Mouse (Mus musculus): ENCODE results near the gene Tspan17.
A peak's percentile ranks its signal among the peaks of the same experiment; 100 is the strongest.

Tspan17 gene

DNA sequence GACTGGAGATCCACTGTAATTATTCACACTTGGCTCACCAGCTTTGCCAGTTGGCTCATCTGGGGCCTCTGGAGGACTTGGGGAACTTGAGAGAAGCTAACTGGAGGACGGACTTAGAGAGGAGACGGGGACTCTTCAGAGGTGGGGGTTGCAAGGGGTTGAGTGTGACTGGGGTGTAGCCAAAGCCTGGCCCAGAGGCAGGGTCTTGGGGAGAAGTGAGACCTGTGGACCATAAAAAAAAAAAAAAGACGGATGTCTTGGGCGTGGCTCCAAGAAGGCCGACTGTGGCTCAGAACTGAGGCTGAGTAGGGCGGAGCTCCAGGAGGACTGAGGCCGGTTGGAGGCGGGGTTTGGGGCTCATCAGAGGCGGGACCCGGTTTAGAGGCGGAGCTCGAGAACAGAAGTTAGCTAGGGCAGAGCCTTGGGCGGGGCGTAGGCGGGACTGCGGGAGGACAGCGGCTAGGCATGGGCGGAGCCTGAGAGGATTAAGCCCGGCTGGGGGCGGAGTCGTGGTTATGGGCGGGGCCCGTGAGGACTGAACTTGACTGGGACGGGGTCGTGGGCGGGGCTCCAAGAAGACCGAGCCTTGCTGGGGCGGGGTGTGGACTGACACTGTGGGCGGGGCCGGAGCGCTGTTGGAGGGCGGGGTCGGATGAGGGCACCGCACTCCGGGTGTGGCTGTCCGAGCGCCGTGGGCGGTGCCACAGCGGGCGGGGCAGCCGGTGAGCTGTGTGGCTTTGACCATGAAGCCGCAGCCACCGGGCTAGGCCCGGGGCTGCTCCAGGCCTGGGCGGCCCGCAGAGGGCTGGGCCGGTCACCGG is at the start of gene Tspan17:
Gene Tspan17 (plus strand): TSS at position 638 of the 821 bp plus-strand sequence.
- peak; percentile 96 to 98 for DNase-seq

DNA sequence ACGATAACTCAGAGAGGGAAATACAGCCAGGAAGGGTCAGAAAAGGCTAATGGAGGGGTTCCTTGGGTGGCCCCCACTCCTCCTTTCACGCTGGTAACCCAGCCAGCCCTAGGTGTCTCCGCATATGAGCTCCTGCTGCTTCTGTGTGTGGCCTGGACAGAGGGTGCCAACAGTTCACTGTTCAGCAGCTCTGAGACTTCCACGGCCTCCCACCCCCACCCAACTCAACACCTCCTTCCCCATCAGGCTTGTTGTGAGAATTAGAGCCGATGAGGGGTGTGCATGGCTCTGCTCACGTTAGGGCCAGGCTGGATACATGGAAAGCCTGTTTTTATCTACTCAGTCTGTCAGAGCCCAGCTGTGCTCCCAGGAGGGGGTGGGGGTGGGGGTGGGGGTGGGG is 43.1 kb upstream of the Tspan17 start:
- no peak for DNase-seq

DNA sequence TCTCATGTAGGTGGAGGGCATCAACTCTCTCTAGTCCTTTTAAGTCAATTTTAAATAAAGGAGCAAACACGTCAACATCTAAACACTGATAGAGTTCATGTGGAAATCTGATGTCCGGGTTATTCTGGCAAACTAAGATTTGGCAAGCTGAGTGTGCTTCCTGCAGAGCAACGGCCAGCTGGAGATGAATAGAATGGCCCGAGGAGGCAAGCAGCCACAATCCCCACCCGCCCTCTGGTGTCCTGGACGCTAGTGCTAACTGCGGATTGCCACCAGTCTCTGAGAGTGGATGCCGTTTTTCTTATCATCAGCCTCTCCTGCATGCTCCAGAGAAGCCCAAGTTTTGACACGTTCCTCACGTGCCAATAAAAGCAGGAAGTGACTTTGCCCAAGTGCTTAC is 42.3 kb upstream of the Tspan17 start:
- DNase-seq, result no peak

DNA sequence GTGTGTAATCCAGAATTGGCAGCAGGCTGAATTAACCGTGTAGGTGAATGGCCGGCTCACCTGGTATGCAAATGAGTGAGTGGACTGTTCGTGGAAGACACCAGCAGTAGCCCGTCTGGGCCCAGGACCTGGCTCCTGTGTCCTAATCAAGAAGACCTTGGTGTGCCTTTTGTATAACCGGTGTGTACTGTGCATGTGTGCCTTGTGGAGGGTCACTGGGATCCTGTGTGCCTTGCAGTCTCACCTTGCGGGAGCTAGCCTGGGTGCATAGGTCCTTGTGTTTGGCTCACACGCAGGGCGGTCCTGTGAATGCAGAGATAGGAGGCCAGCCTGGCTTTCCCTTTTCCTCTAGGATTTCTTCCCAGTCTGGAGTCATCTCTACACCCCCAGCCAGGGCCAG is 41.0 kb upstream of the Tspan17 start:
- DNase-seq, result no peak

DNA sequence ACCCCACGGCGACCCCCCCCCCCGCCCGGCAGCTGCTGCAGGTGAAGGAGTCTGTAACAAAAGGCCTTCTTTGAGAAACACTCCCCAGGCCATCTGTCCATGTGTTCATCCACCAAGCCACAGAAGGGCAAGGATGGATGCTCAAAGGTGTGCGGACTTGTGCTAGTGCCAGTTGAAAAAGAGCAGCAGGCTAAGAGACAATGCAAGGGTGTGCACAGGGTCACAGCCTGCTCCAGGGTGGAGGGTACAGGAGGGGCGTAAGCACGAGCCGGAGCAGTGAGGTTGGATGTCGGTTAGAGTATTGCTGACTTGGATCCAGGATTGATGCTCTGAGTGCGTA is 40.5 kb upstream of the Tspan17 start:
- DNase-seq, result no peak

DNA sequence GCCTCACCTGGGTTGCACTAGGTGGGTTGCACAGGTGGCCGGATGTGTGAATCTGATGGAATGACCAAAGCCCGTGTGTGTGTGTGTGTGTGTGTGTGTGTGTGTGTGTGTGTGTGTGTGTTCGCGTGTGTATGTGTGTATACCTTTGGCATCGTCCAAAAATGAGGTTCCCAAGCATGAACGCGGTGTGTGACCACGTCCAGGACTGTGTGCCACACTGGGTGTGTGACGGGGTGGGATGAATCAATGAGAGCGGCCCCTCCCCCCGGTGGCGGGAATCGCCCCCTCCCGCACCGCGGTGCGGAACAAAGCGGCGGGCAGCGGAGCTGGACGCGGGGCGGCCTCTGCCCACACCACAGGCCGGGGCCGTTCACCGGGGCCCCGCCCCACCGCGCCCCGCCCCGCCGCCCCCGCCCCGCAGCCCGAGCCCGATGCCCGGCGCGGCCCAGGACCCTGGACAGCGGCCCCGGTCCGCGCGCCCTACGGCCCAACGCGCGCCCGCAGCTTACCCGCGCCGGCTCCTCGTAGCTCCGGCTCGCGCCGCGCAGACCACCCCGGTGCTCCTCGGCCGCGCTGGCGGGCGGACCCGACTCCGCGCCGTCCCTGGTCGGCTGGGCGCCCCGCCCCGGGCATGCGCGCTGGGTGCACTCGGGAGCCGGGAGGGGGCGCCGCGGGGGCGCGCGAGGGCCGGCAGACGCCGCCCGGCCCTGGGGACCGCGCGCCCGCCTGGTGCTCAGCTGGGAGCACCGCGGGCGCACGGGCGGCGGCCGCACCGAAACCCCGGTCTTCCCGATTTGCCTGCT is 39.9 kb upstream of the Tspan17 start:
- no peak for DNase-seq

DNA sequence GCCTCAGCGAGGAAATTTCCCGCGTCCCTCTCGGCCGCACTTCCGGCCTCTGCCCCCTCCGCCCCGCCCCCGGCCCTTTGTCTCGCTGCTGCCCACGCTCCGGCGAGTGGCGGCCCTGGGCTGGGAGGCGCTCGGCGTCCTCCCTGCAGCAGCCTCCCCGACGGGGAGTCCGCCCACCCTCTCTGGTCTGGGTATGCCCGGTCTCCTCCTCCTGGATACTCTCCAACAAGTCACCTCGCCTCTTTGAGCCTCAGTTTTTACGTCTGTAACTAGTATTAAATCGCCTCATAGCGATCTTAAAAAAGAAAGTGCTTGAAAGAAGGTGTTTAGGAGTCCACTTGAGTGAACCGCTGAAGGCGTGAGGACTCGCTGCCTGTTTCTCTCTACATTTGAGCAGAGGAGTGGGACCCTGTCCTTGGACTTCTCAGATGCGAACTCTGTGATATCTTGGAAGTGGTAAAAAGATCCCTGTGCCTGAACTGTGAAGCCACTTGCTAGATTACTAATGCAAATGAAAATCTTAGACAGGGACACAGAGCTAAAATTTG is 39.2 kb upstream of the Tspan17 start, which contains the start of gene Gprin1:
Gene Gprin1 (minus strand): TSS at position 11 of the 548 bp plus-strand sequence.
- DNase-seq, result no peak

DNA sequence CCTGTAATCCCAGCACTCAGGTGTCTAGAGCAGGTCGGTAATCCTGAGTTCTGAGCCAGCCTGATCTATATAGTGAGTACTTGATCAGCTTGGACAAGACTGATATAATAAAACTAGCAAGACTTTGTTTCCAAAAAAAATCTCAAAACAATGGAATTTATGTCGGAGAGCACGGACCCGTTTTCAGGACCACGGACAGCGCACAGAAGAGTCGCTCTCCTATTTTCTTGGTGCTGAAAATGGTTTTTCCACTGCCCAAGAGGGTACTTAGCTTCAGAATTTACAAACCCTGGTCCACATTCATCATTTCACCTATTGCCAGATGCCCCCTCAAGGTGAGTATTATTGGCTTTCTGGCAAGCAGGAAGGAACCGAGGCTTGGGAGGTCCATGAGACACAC is 38.5 kb upstream of the Tspan17 start:
- no peak for DNase-seq

DNA sequence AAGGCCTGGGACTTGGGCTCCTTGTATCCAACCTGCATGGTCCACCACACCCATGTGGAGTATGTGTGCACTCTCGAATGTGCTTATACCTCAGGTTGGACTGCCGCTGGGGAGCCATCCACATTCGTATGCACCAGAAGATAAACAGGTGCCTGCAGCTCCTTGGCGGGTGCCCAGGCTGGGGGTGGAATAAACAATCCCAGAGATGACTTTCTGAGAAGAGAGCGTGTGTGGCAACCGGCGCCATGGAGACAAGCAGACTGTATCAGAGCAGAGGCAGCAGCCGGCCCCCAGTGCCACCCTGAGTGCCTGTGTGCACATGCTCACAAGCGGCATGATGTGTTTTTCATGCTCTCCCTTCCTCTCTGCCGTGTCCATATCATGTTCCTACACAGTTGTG is 36.5 kb upstream of the Tspan17 start:
- no peak for DNase-seq

DNA sequence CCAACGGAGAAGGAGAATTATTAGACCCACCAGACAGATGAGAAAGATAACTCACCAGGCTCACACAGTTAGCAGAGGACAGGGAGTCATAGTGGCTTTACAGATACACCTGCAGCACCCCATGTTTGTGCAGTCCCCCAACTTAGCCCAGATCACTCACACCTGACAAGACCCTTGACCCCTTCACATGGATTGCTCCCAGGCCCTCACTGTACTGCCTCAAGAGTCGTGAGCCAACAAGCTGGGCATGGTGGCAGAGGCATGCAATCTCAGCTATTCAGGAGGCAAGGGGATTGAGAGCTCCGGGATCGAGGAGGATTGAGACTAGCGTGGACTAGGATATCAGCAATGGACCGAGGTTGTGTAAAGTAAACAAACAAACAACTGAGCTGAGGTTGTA is 35.4 kb upstream of the Tspan17 start:
- no peak for DNase-seq

DNA sequence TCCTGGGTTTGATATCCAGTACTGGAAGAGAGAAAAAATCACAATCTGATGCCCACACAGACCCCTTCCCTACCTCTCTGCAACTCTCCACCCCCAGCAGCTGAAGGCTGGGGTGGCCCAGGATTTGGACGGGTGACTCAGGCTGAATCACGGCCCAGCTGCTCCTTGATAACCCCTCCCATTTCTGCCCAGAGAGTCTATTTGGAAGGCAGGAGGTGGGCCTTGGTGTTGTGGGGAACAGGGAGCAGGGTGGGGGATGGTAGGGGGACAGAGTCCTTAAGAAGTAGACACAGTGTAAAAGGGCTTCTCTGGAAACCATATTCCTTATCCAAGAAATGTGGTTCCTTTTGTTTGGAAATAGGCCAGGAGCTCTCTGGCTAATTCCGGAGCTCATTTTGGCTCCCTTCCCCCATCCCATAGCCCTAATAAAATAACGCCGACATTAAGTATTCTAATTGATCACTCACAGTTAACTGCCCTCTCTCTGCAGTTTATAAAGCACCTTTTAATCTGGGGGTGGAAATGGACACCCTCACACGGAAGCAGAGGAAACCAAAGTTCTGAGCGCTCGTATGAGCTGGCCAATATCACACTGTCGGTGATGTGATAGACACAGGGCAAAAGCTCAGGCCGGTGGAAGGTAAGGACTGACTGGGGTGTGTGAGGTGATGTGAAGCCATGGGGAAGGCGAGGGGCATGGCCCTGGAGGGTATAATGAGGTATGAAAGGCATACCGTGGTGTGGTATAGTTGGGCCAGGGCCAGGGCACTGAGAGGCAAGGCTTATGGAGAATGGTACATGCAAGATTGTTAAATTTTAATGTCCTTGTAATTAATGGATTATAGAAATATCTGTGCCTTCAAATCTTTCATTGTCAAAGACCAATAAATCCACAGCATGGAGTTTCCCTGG is 34.8 kb upstream of the Tspan17 start:
- DNase-seq, result no peak

DNA sequence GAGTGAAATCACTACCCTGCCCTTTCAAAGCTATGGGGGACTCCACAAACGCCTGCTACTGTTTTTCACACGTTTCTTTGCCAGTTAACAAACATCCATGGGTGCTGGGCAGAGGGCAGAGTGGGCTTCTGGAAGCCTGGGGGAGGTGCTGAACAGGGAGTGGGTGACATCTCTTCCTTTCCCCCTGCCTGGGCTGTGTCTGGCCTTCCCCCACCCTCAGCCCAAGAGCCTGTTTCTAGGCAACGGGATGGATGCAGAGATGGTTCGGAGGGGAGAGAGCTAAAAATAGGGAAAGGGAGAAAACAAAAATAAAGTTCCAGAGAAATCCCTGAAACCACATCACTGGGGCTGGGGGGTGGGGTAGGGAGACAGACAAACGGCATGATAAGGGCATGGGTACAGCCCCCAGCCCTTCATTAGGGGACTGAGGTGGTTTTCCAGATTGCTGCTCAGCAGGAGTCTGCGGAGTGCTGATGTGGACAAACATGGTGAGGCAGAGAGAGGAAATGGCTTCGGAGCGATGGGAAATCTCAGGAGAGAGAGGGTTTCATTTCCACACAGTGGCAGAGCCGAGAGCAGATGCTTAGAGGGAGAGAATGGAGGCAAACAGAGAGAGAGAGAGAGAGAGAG is 33.9 kb upstream of the Tspan17 start:
- DNase-seq, result no peak

DNA sequence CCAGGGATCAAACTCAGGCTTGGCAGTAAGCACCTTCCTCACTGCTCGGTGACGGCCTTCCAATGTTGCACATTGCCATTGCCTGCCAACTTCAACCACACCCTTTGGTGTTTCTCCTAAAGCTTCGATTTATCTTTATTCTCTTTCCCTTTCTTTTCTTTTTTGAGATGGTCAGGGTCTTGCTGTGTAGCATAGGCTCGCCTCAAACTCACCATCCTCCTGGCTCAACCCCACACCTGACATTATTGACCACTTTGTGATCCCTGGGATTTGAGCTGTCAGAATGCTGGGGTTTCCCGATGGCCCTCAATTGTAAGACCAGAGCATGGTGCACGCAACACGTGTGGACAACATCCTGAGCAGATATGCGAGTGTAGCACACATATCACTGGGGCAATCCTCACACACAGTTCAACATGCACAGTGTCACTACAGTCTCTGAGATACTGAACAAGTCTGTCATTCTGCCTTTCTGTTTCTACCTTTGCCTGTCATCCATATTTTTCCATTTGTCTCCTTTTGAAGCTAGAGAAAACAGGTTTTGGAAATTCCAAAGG is 32.9 kb upstream of the Tspan17 start:
- DNase-seq, result no peak

DNA sequence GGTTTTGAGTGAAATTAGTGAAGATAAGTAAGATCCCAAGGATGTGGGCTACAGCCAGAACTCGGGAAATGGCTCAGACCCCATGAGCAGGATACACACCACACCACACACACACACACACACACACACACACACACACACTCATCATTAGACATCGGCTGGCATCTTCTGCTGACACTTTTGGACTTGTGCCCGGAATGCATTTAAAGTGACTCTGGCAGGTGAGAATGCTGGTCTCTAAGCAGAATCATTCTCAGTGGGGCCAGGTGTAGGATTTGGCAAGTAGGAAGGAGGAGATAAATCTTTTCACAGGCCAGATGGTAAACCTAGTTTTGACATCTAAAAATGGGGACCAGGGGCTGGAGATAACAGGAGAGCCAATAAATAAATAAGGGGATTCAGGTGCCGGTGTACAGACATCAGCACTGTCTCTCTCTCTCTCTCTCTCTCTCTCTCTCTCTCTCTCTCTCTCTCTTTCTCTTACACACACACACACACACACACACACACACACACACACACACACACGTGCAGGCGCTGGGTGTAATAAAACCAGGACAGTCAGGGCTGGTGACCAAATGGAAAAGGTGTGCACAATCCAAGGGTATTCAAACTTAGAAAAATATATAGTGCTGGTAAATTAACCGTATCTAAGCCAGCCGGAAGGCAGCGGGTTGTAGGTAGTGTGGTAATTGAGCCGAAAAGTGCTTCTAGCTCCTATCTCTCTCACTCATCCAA is 31.9 kb upstream of the Tspan17 start:
- DNase-seq, result no peak

DNA sequence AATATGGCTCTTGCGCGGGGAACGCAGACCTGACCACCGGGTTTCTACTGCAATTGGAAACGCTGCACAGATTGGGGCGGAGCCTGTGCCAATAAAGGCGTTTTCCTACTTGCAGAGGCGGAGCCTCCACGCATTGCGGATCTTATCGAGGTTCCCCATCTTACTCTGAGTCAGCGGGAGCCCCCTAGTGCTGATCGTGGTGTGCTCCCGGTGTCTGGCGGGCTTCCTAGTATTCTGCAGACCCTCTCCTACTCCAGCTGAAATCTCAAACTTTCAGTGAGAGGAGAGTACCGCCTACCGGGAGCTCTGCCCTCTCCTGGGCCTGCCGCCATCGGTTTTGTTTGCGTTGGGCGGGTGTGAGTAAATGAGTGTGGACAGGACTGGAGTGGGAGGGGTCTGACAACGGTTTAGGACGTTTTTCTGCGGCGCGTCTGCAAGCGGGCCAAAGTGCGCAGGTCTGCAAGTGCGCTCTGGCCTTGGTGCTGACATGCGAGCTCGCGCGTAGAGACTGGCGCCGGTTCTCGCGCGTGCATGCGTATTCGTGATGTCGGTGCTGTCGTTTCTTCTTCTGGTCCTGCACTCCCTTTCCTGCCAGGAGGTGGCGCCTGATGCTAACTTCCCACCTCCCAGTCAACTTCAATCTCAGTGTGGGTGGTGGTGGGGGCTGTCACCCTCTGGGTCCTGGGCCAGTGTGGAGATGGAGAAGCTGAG is 31.0 kb upstream of the Tspan17 start:
- peak; percentile 29 to 49 for DNase-seq

DNA sequence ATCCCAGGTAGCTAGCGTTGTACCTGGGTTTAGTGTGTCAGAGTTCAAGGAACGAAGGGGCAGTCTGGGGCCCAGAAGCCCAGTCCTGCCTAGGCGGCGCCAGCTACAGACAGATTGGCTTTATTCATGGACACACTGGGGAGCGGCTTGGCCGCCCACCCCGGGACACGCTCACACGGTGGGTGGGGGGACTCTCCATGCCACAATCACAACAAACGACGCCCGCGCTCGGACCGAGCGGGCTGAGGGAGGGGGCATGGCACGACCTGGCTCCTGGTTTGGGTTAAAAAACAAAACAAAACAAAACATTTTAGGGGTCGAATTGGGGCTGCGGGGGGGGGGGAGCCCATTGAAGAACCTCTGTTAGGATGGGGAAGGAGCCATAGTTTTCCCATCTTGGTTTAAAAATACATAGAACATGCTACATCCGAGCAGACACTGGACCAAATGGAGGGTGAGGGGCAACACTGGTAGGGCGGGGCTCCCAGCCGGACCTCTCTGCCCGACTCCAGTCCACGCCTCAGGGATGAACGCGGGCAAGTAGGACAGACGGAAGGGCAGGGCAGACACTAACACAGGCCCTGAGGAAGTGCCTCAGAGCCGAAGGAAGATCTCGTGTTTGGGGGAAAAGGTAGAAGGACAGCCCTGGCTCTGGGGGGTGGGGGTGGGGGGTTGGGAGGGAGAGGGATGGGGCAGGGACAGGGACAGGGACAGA is 30.3 kb upstream of the Tspan17 start:
- no peak for DNase-seq

DNA sequence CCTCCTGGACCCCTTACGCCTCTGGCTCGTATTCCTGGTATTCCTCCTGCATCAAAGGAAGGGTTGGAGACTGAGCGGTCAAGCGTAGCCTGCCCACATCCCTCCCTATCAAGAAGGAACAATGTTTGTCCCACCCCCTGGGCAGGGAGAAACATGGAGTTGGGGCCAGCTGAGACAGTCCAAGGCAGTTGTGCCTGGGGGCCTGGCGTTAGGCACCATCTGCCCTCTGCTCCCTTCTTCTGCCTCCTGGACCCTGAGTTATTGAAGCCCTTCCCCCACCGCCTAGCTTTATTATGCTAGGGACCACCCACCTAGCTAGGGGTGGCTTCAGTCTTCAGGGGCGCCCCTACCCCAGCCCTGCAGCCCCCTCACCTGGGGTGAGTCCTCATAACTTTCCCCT is 29.7 kb upstream of the Tspan17 start:
- no peak for DNase-seq

DNA sequence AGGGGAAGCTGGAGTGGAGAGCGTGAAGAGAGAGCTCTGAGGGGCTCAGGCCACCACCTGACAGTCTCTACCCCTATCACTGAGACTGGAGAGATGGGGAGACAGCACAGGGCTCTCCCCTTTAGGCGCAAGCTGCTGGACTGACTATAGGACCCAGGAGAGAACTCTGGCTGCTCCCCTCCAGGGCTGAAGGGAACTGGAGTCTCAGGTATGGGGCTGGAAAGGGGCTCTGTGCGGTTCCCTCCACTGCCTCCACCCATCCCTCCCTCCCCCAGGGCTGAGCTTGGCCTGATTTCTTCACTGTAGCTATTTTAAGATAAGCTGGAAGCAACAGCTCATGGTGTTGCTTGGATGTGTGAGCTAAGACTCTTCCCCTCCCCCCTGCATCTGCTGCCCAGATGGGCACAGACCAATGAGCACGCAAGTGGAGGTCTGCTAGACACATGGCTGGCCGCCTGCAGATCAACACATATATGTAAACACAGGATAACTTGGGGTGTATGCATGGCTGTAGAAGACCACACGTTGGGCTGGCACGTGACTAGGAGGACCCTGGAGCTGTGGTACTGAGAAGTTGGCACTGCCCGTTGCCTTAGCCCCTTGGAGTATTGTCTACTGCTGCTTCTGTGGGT is 28.9 kb upstream of the Tspan17 start:
- DNase-seq, result no peak

DNA sequence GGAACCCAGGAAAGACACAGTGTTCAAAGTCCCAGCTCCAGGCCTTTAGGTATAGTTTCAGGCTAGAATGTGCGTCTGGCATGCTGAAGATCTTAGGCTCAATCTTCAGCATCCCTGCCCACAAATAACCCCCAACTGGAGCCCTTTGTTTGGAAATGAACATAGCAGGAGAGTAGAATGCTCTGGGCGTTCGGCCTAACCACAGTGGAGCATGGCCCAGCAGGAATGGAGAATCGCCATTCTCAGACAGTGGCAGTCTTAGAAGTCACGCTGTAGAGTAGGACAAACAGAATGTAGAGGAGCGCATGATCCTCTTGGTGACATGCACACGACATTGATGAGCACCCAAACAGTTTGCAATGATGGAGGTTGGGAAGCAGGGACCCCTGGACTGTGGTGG is 28.3 kb upstream of the Tspan17 start:
- no peak for DNase-seq
